Mouse (Mus musculus) heart, postnatal 10 days (tissue): ENCODE data around the gene Emd. TPM values are rescaled to one million over a fixed set of nuclear protein-coding genes. Genes with fewer than 3 reads are reported as not detected.

Source experiments
- DNase-seq, 2 experiments: peaks; one replicate each; pipeline ENCODE4 v3.0.0; 2021
- intact Hi-C: fragments of 180-260 bp; cut with DNase I; formaldehyde crosslinking; loops from one replicate; pipeline ENCODE4 v1.15.1; 2025
- total RNA-seq, 2 experiments: library from RNA; stranded (reverse); gene quantifications; 2 replicates each; pipeline ENCODE4 v1.2.3; 2021

The Emd gene
- total RNA-seq, 2 experiments from 2014 or later = 39.7 to 47.5 TPM

- peak; percentile 91 to 94 for DNase-seq
- intact Hi-C loops = loop anchor here (2.0 to 5.0 kb wide), 2 partner anchors 23 to 42 kb away; partner anchors contain the start of gene Fam50a
Measured at GRCm38 (mm10) chrX:74270062-74270901, 15.8 kb downstream of the Emd start, which contains the start of gene Rpl10. Gene Rpl10 (plus strand): TSS chrX:74270812.

- intact Hi-C loops = loop anchor here (2.0 to 5.0 kb wide), 2 partner anchors 24 to 41 kb away; partner anchors contain the start of gene Fam50a
- peak; percentile 39 to 51 for DNase-seq
Measured at GRCm38 (mm10) chrX:74270902-74271551, 16.5 kb downstream of the Emd start.

GRCm38 (mm10) chrX:74273422-74274322, 19.2 kb downstream of the Emd start:
- intact Hi-C loops = loop anchor here (5.0 kb wide), 1 partner anchor 39 kb away; the partner anchor contains the start of gene Fam50a
- no peak for DNase-seq

GRCm38 (mm10) chrX:74277916-74278315, 23.4 kb downstream of the Emd start:
- DNase-seq = no peak
- intact Hi-C loops = no loop called here

GRCm38 (mm10) chrX:74281041-74281731, 26.7 kb downstream of the Emd start:
- no peak for DNase-seq
- intact Hi-C loops = no loop called here

GRCm38 (mm10) chrX:74281732-74282394, 27.4 kb downstream of the Emd start, which contains the start of the genes Taz and Dnase1l1:
Gene Taz (plus strand): TSS chrX:74281912.
Gene Dnase1l1 (minus strand): TSS chrX:74282337.
- DNase-seq = peak; percentile 80 to 84
- intact Hi-C loops = loop anchor here (2.0 kb wide), 1 partner anchor 33 kb away; the partner anchor contains the start of gene Flna

- peak; percentile 89 to 91 for DNase-seq
- intact Hi-C loops = loop anchor here (2.0 kb wide), 1 partner anchor 34 kb away; the partner anchor contains the start of gene Flna
Measured at GRCm38 (mm10) chrX:74282395-74283091, 28.1 kb downstream of the Emd start.

GRCm38 (mm10) chrX:74283092-74283437, 28.6 kb downstream of the Emd start:
- no peak for DNase-seq
- intact Hi-C loops = loop anchor here (2.0 kb wide), 1 partner anchor 34 kb away; the partner anchor contains the start of gene Flna

- no peak for DNase-seq
- intact Hi-C loops = no loop called here
Measured at GRCm38 (mm10) chrX:74293431-74293830, 38.9 kb downstream of the Emd start.

GRCm38 (mm10) chrX:74296538-74297448, 42.3 kb downstream of the Emd start, which contains the start of gene Atp6ap1:
Gene Atp6ap1 (plus strand): TSS chrX:74297097.
- DNase-seq = peak; percentile 96 to 97
- intact Hi-C loops = no loop called here

GRCm38 (mm10) chrX:74298348-74298747, 43.9 kb downstream of the Emd start:
- intact Hi-C loops = no loop called here
- no peak for DNase-seq

- intact Hi-C loops = no loop called here
- no peak for DNase-seq
Measured at GRCm38 (mm10) chrX:74299721-74300120, 45.2 kb downstream of the Emd start.

- intact Hi-C loops = no loop called here
- DNase-seq = peak; percentile 79 to 82
Measured at GRCm38 (mm10) chrX:74304867-74305700, 50.6 kb downstream of the Emd start, which contains the start of gene Gdi1. Gene Gdi1 (plus strand): TSS chrX:74304998.
